Mouse (Mus musculus): ENCODE measurements around the gene Dpp10. TPM values are rescaled to one million over a fixed set of nuclear protein-coding genes. Genes with fewer than 3 reads are reported as not detected.

Dpp10 gene
- total RNA-seq, 2 experiments from 2014 or later, result 30.4 to 38.9 TPM

- no peak overlapping the region for H3K27ac ChIP-seq
- no peak for DNase-seq (ENCODE audit: low spot score in 2 of 2)
- H3K4me3 ChIP-seq, result no peak overlapping the region
- TF ChIP-seq CTCF (conservative IDR thresholded peaks at IDR 0.05), result no peak
These were observed 244.2 kb downstream of the Dpp10 start for GRCm38 (mm10) chr1:123801206-123801605.

GRCm38 (mm10) chr1:123765511-123765910, 279.8 kb downstream of the Dpp10 start:
- no peak for TF ChIP-seq CTCF (conservative IDR thresholded peaks at IDR 0.05)
- no peak for DNase-seq (ENCODE audit: low spot score in 2 of 2)
- no peak overlapping the region for H3K4me3 ChIP-seq
- no peak overlapping the region for H3K27ac ChIP-seq

GRCm38 (mm10) chr1:123762272-123762671, 283.1 kb downstream of the Dpp10 start:
- Histone ChIP-seq H3K27ac (no peak overlapping the region), H3K4me3 (no peak overlapping the region)
- no peak for DNase-seq (ENCODE audit: low spot score in 2 of 2)
- TF ChIP-seq CTCF (conservative IDR thresholded peaks at IDR 0.05), result no peak

GRCm38 (mm10) chr1:123756055-123756454, 289.3 kb downstream of the Dpp10 start:
- no peak overlapping the region for H3K27ac ChIP-seq
- DNase-seq (ENCODE audit: low spot score in 2 of 2), result no peak
- no peak overlapping the region for H3K4me3 ChIP-seq
- TF ChIP-seq CTCF (conservative IDR thresholded peaks at IDR 0.05), result no peak

- DNase-seq (ENCODE audit: low spot score in 2 of 2), result no peak
- no peak overlapping the region for H3K4me3 ChIP-seq
- no peak for TF ChIP-seq CTCF (conservative IDR thresholded peaks at IDR 0.05)
These were observed 338.1 kb downstream of the Dpp10 start for GRCm38 (mm10) chr1:123707292-123707691.

GRCm38 (mm10) chr1:123658409-123658808, 386.9 kb downstream of the Dpp10 start:
- no peak overlapping the region for H3K27ac ChIP-seq

More at GRCm38 (mm10) chr1:123707292-123707691, 338.1 kb downstream of the Dpp10 start:
- no peak overlapping the region for H3K27ac ChIP-seq

GRCm38 (mm10) chr1:123656607-123657006, 388.8 kb downstream of the Dpp10 start:
- DNase-seq (ENCODE audit: low spot score in 2 of 2), result no peak
- Histone ChIP-seq H3K27ac (no peak overlapping the region), H3K4me3 (no peak overlapping the region)
- TF ChIP-seq CTCF (conservative IDR thresholded peaks at IDR 0.05), result no peak

More at GRCm38 (mm10) chr1:123658409-123658808, 386.9 kb downstream of the Dpp10 start:
- no peak for TF ChIP-seq CTCF (conservative IDR thresholded peaks at IDR 0.05)
- no peak overlapping the region for H3K4me3 ChIP-seq
- DNase-seq (ENCODE audit: low spot score in 2 of 2), result no peak

- TF ChIP-seq CTCF (conservative IDR thresholded peaks at IDR 0.05), result no peak
- Histone ChIP-seq H3K4me3 (no peak overlapping the region), H3K27ac (no peak overlapping the region)
- DNase-seq (ENCODE audit: low spot score in 2 of 2), result no peak
These were observed 407.5 kb downstream of the Dpp10 start for GRCm38 (mm10) chr1:123637897-123638296.

- Histone ChIP-seq H3K27ac (no peak overlapping the region), H3K4me3 (no peak overlapping the region)
- TF ChIP-seq CTCF (conservative IDR thresholded peaks at IDR 0.05), result no peak
- DNase-seq (ENCODE audit: low spot score in 2 of 2), result no peak
These were observed 417.1 kb downstream of the Dpp10 start for GRCm38 (mm10) chr1:123628268-123628667.

- DNase-seq (ENCODE audit: low spot score in 2 of 2), result no peak
- Histone ChIP-seq H3K4me3 (no peak overlapping the region), H3K27ac (no peak overlapping the region)
- TF ChIP-seq CTCF (conservative IDR thresholded peaks at IDR 0.05), result no peak
These were observed 460.5 kb downstream of the Dpp10 start for GRCm38 (mm10) chr1:123584857-123585256.

- Histone ChIP-seq H3K4me3 (no peak overlapping the region), H3K27ac (no peak overlapping the region)
- no peak for DNase-seq (ENCODE audit: low spot score in 2 of 2)
- no peak for TF ChIP-seq CTCF (conservative IDR thresholded peaks at IDR 0.05)
These were observed 465.2 kb downstream of the Dpp10 start for GRCm38 (mm10) chr1:123580112-123580511.

GRCm38 (mm10) chr1:123573713-123574112, 471.6 kb downstream of the Dpp10 start:
- no peak for TF ChIP-seq CTCF (conservative IDR thresholded peaks at IDR 0.05)
- DNase-seq (ENCODE audit: low spot score in 2 of 2), result no peak
- Histone ChIP-seq H3K27ac (no peak overlapping the region), H3K4me3 (no peak overlapping the region)

- Histone ChIP-seq H3K27ac (no peak overlapping the region), H3K4me3 (no peak overlapping the region)
- TF ChIP-seq CTCF (conservative IDR thresholded peaks at IDR 0.05), result no peak
- no peak for DNase-seq (ENCODE audit: low spot score in 2 of 2)
These were observed 502.9 kb downstream of the Dpp10 start for GRCm38 (mm10) chr1:123542496-123542895.

GRCm38 (mm10) chr1:123467729-123468128, 577.6 kb downstream of the Dpp10 start:
- H3K4me3 ChIP-seq, result no peak overlapping the region
- no peak overlapping the region for H3K27ac ChIP-seq
- no peak for TF ChIP-seq CTCF (conservative IDR thresholded peaks at IDR 0.05)
- DNase-seq (ENCODE audit: low spot score in 2 of 2), result no peak

GRCm38 (mm10) chr1:123414163-123414562, 631.2 kb downstream of the Dpp10 start:
- no peak for DNase-seq (ENCODE audit: low spot score in 2 of 2)
- Histone ChIP-seq H3K27ac (no peak overlapping the region), H3K4me3 (no peak overlapping the region)
- TF ChIP-seq CTCF (conservative IDR thresholded peaks at IDR 0.05), result peak; percentile 67
